Mouse (Mus musculus): Measurements from ENCODE around the gene Akap13. TPM values are rescaled to one million over a fixed set of nuclear protein-coding genes. Genes with fewer than 3 reads are reported as not detected.

Akap13 gene
- polyA plus RNA-seq, 1 experiment from 2014 or later, result 17.1 TPM

- H3K9ac ChIP-seq (replicated peaks), result no peak overlapping the region
- no peak overlapping the region for H3K4me3 ChIP-seq (replicated peaks)
- no peaks in the 10 kb centered on the region for H3K4me1 ChIP-seq (replicated peaks)
- WGBS, result 87% methylated on average over 4 of the region's 4 CpGs
- no peaks in the 10 kb centered on the region for H3K36me3 ChIP-seq
- H3K4me2 ChIP-seq (replicated peaks), result no peak overlapping the region
- no peaks in the 10 kb centered on the region for H3K9me3 ChIP-seq
- H3K27me3 ChIP-seq, result no peaks in the 10 kb centered on the region
- no peak overlapping the region for H3K27ac ChIP-seq
- ATAC-seq, result no peak
These were observed 45.5 kb downstream of the Akap13 start for GRCm38 (mm10) chr7:75500793-75501192.

- no peak overlapping the region for H3K27ac ChIP-seq
- H3K36me3 ChIP-seq, result no peaks in the 10 kb centered on the region
- no peak overlapping the region for H3K9ac ChIP-seq (replicated peaks)
- no peaks in the 10 kb centered on the region for H3K4me1 ChIP-seq (replicated peaks)
- ATAC-seq, result no peak
- no peak overlapping the region for H3K4me2 ChIP-seq (replicated peaks)
- H3K4me3 ChIP-seq (replicated peaks), result no peak overlapping the region
- H3K9me3 ChIP-seq, result no peaks in the 10 kb centered on the region
- WGBS, result 70% methylated on average over 2 of the region's 2 CpGs
- H3K27me3 ChIP-seq, result no peaks in the 10 kb centered on the region
These were observed 49.2 kb downstream of the Akap13 start for GRCm38 (mm10) chr7:75504524-75504923.

GRCm38 (mm10) chr7:75506628-75507027 is 51.3 kb downstream of the Akap13 start:
- Histone ChIP-seq H3K9me3 (no peaks in the 10 kb centered on the region), H3K4me1 (replicated peaks) (no peaks in the 10 kb centered on the region), H3K9ac (replicated peaks) (no peak overlapping the region), H3K4me3 (replicated peaks) (no peak overlapping the region), H3K27ac (no peak overlapping the region), H3K4me2 (replicated peaks) (no peak overlapping the region), H3K36me3 (no peaks in the 10 kb centered on the region), H3K27me3 (no peaks in the 10 kb centered on the region)
- WGBS, result 91% methylated on average over 4 of the region's 4 CpGs
- no peak for ATAC-seq

- ATAC-seq, result no peak
- Histone ChIP-seq H3K27me3 (no peaks in the 10 kb centered on the region), H3K9ac (replicated peaks) (no peak overlapping the region), H3K27ac (no peak overlapping the region), H3K36me3 (no peaks in the 10 kb centered on the region), H3K4me2 (replicated peaks) (no peak overlapping the region), H3K9me3 (no peaks in the 10 kb centered on the region), H3K4me1 (replicated peaks) (no peaks in the 10 kb centered on the region), H3K4me3 (replicated peaks) (no peak overlapping the region)
- WGBS, result 71% methylated on average over 5 of the region's 5 CpGs
These were observed 53.9 kb downstream of the Akap13 start for GRCm38 (mm10) chr7:75509085-75509873.

- no peak overlapping the region for H3K27ac ChIP-seq
- H3K4me1 ChIP-seq (replicated peaks), result no peaks in the 10 kb centered on the region; the same call in 1 of the 2 replicates
- no peaks in the 10 kb centered on the region for H3K9me3 ChIP-seq
- 68% methylated on average over 6 of the region's 6 CpGs for WGBS
- H3K36me3 ChIP-seq, result no peaks in the 10 kb centered on the region
- H3K9ac ChIP-seq (replicated peaks), result no peak overlapping the region
- no peak overlapping the region for H3K4me2 ChIP-seq (replicated peaks)
- no peaks in the 10 kb centered on the region for H3K27me3 ChIP-seq
- no peak overlapping the region for H3K4me3 ChIP-seq (replicated peaks)
- no peak for ATAC-seq
These were observed 60.1 kb downstream of the Akap13 start for GRCm38 (mm10) chr7:75515472-75515871.

- no peak overlapping the region for H3K4me3 ChIP-seq (replicated peaks)
- H3K4me1 ChIP-seq (replicated peaks), result peaks cover 5% of the 10 kb centered on the region
- H3K36me3 ChIP-seq, result no peaks in the 10 kb centered on the region
- no peaks in the 10 kb centered on the region for H3K27me3 ChIP-seq
- 87% methylated on average over 14 of the region's 14 CpGs for WGBS
- no peak overlapping the region for H3K9ac ChIP-seq (replicated peaks)
- no peaks in the 10 kb centered on the region for H3K9me3 ChIP-seq
- no peak for ATAC-seq
- H3K4me2 ChIP-seq (replicated peaks), result no peak overlapping the region
- no peak overlapping the region for H3K27ac ChIP-seq
These were observed 61.6 kb downstream of the Akap13 start for GRCm38 (mm10) chr7:75516716-75517619.

- Histone ChIP-seq H3K27ac (no peak overlapping the region), H3K4me3 (replicated peaks) (no peak overlapping the region), H3K4me1 (replicated peaks) (peaks cover 5% of the 10 kb centered on the region), H3K9me3 (no peaks in the 10 kb centered on the region), H3K9ac (replicated peaks) (no peak overlapping the region), H3K27me3 (no peaks in the 10 kb centered on the region), H3K36me3 (no peaks in the 10 kb centered on the region), H3K4me2 (replicated peaks) (no peak overlapping the region)
- no peak for ATAC-seq
- 33% methylated on average over 6 of the region's 6 CpGs for WGBS
These were observed 65.2 kb downstream of the Akap13 start for GRCm38 (mm10) chr7:75520531-75520930.

- Histone ChIP-seq H3K9me3 (no peaks in the 10 kb centered on the region), H3K27ac (no peak overlapping the region), H3K4me2 (replicated peaks) (no peak overlapping the region), H3K27me3 (no peaks in the 10 kb centered on the region), H3K4me3 (replicated peaks) (no peak overlapping the region), H3K9ac (replicated peaks) (no peak overlapping the region), H3K4me1 (replicated peaks) (peaks cover 5% of the 10 kb centered on the region), H3K36me3 (no peaks in the 10 kb centered on the region)
- WGBS, result 28% methylated on average over 3 of the region's 3 CpGs
- ATAC-seq, result no peak
These were observed 65.9 kb downstream of the Akap13 start for GRCm38 (mm10) chr7:75521199-75521598.

GRCm38 (mm10) chr7:75522226-75522625 is 66.9 kb downstream of the Akap13 start:
- no peak overlapping the region for H3K4me2 ChIP-seq (replicated peaks)
- no peaks in the 10 kb centered on the region for H3K27me3 ChIP-seq
- ATAC-seq, result no peak
- H3K4me1 ChIP-seq (replicated peaks), result peaks cover 5% of the 10 kb centered on the region
- H3K9me3 ChIP-seq, result no peaks in the 10 kb centered on the region
- H3K4me3 ChIP-seq (replicated peaks), result no peak overlapping the region
- H3K27ac ChIP-seq, result no peak overlapping the region
- no peaks in the 10 kb centered on the region for H3K36me3 ChIP-seq
- WGBS, result 84% methylated on average over 3 of the region's 3 CpGs
- H3K9ac ChIP-seq (replicated peaks), result no peak overlapping the region

- no peaks in the 10 kb centered on the region for H3K27me3 ChIP-seq
- H3K9me3 ChIP-seq, result no peaks in the 10 kb centered on the region
- ATAC-seq, result no peak
- no peak overlapping the region for H3K4me3 ChIP-seq (replicated peaks)
- H3K4me2 ChIP-seq (replicated peaks), result no peak overlapping the region
- no peaks in the 10 kb centered on the region for H3K36me3 ChIP-seq
- H3K9ac ChIP-seq (replicated peaks), result no peak overlapping the region
- H3K27ac ChIP-seq, result no peak overlapping the region
- peaks cover 5% of the 10 kb centered on the region for H3K4me1 ChIP-seq (replicated peaks)
These were observed 69.6 kb downstream of the Akap13 start for GRCm38 (mm10) chr7:75524789-75525569.

GRCm38 (mm10) chr7:75525716-75526401 is 70.5 kb downstream of the Akap13 start:
- 86% methylated on average over 4 of the region's 4 CpGs for WGBS
- Histone ChIP-seq H3K9ac (replicated peaks) (no peak overlapping the region), H3K4me3 (replicated peaks) (no peak overlapping the region)

More at GRCm38 (mm10) chr7:75525716-75526401, 70.5 kb downstream of the Akap13 start:
- no peak overlapping the region for H3K4me2 ChIP-seq (replicated peaks)
- no peaks in the 10 kb centered on the region for H3K9me3 ChIP-seq
- no peaks in the 10 kb centered on the region for H3K27me3 ChIP-seq
- ATAC-seq, result no peak
- H3K27ac ChIP-seq, result no peak overlapping the region
- no peaks in the 10 kb centered on the region for H3K36me3 ChIP-seq
- H3K4me1 ChIP-seq (replicated peaks), result peaks cover 5% of the 10 kb centered on the region
